Mouse (Mus musculus): ENCODE results near the gene Smg9. TPM values are rescaled to one million over a fixed set of nuclear protein-coding genes. Genes with fewer than 3 reads are reported as not detected.

The Smg9 gene
- total RNA-seq, 1 experiment: 25.7 TPM

- no peak for DNase-seq (ENCODE audit: low read depth, low spot score)
- Histone ChIP-seq H3K9me3 (ENCODE audit: control insufficient read depth, insufficient read depth, low read depth, low read length) (no peaks in the 10 kb centered on the region), H3K4me3 (ENCODE audit: insufficient read depth in 1 of 2, low read depth in 1 of 2, low read length in 2 of 2, poor library complexity in 1 of 2, severe bottlenecking in 1 of 2) (no peak overlapping the region), H3K4me1 (ENCODE audit: control insufficient read depth in 2 of 2, insufficient read depth in 2 of 2, low read length in 2 of 2, poor library complexity in 1 of 2) (peaks cover 0 to 14% of the 10 kb centered on the region in 2 experiments; a peak in 2 of 4 replicates), H3K36me3 (ENCODE audit: control insufficient read depth, insufficient read depth, low read length, poor library complexity, severe bottlenecking) (no peaks in the 10 kb centered on the region), H3K27ac (ENCODE audit: insufficient read depth, low read depth, low read length, poor library complexity, severe bottlenecking) (no peak overlapping the region), H3K9ac (ENCODE audit: insufficient read depth, low read depth, low read length, poor library complexity, severe bottlenecking) (no peak overlapping the region)
- TF ChIP-seq MAFK (IDR thresholded peaks at IDR 0.05; ENCODE audit: insufficient read depth, low read depth, low read length): no peak
- TF ChIP-seq HCFC1 (IDR thresholded peaks at IDR 0.05; ENCODE audit: borderline replicate concordance, insufficient read depth, low read length): no peak
- TF ChIP-seq ZC3H11A (IDR thresholded peaks at IDR 0.05; ENCODE audit: borderline replicate concordance, low read depth, low read length): no peak
- TF ChIP-seq CHD2 (IDR thresholded peaks at IDR 0.05; ENCODE audit: low read depth, low read length): no peak
- in situ Hi-C loops (cut with MboI; ENCODE audit: low sequenced_read_pairs in 2 of 2, unreplicated experiment in 2 of 2): no loop called here
Observed at GRCm38 (mm10) chr7:24378049-24378701, 21.2 kb upstream of the Smg9 start.

GRCm38 (mm10) chr7:24379934-24380333 lies 19.5 kb upstream of the Smg9 start:
- H3K4me1 ChIP-seq (ENCODE audit: control insufficient read depth in 2 of 2, insufficient read depth in 2 of 2, low read length in 2 of 2, poor library complexity in 1 of 2): peaks cover 0 to 12% of the 10 kb centered on the region in 2 experiments; a peak in 2 of 4 replicates
- no peaks in the 10 kb centered on the region for H3K36me3 ChIP-seq (ENCODE audit: control insufficient read depth, insufficient read depth, low read length, poor library complexity, severe bottlenecking)
- TF ChIP-seq ZNF384 (IDR thresholded peaks at IDR 0.05; ENCODE audit: low read depth, low read length) (no peak), HCFC1 (IDR thresholded peaks at IDR 0.05; ENCODE audit: borderline replicate concordance, insufficient read depth, low read length) (no peak), CHD2 (IDR thresholded peaks at IDR 0.05; ENCODE audit: low read depth, low read length) (no peak), MAFK (IDR thresholded peaks at IDR 0.05; ENCODE audit: insufficient read depth, low read depth, low read length) (no peak), ZC3H11A (IDR thresholded peaks at IDR 0.05; ENCODE audit: borderline replicate concordance, low read depth, low read length) (no peak)
- in situ Hi-C loops (cut with MboI; ENCODE audit: low sequenced_read_pairs in 2 of 2, unreplicated experiment in 2 of 2): no loop called here
- no peak for DNase-seq (ENCODE audit: low read depth, low spot score)
- H3K4me3 ChIP-seq (ENCODE audit: insufficient read depth in 1 of 2, low read depth in 1 of 2, low read length in 2 of 2, poor library complexity in 1 of 2, severe bottlenecking in 1 of 2): no peak overlapping the region
- peak overlapping the region; percentile 2; the same call in 1 of the 2 replicates for H3K9ac ChIP-seq (ENCODE audit: insufficient read depth, low read depth, low read length, poor library complexity, severe bottlenecking)
- no peaks in the 10 kb centered on the region for H3K9me3 ChIP-seq (ENCODE audit: control insufficient read depth, insufficient read depth, low read depth, low read length)
- H3K27ac ChIP-seq (ENCODE audit: insufficient read depth, low read depth, low read length, poor library complexity, severe bottlenecking): no peak overlapping the region

GRCm38 (mm10) chr7:24380370-24380769 lies 19.0 kb upstream of the Smg9 start:
- Histone ChIP-seq H3K9ac (ENCODE audit: insufficient read depth, low read depth, low read length, poor library complexity, severe bottlenecking) (peak overlapping the region; percentile 2; the same call in 1 of the 2 replicates), H3K4me1 (ENCODE audit: control insufficient read depth in 2 of 2, insufficient read depth in 2 of 2, low read length in 2 of 2, poor library complexity in 1 of 2) (peaks cover 0 to 12% of the 10 kb centered on the region in 2 experiments; a peak in 2 of 4 replicates), H3K9me3 (ENCODE audit: control insufficient read depth, insufficient read depth, low read depth, low read length) (no peaks in the 10 kb centered on the region), H3K27ac (ENCODE audit: insufficient read depth, low read depth, low read length, poor library complexity, severe bottlenecking) (no peak overlapping the region), H3K4me3 (ENCODE audit: insufficient read depth in 1 of 2, low read depth in 1 of 2, low read length in 2 of 2, poor library complexity in 1 of 2, severe bottlenecking in 1 of 2) (no peak overlapping the region), H3K36me3 (ENCODE audit: control insufficient read depth, insufficient read depth, low read length, poor library complexity, severe bottlenecking) (no peaks in the 10 kb centered on the region)
- TF ChIP-seq ZNF384 (IDR thresholded peaks at IDR 0.05; ENCODE audit: low read depth, low read length) (no peak), ZC3H11A (IDR thresholded peaks at IDR 0.05; ENCODE audit: borderline replicate concordance, low read depth, low read length) (no peak), HCFC1 (IDR thresholded peaks at IDR 0.05; ENCODE audit: borderline replicate concordance, insufficient read depth, low read length) (no peak), CHD2 (IDR thresholded peaks at IDR 0.05; ENCODE audit: low read depth, low read length) (no peak), MAFK (IDR thresholded peaks at IDR 0.05; ENCODE audit: insufficient read depth, low read depth, low read length) (no peak)
- no peak for DNase-seq (ENCODE audit: low read depth, low spot score)
- in situ Hi-C loops (cut with MboI; ENCODE audit: low sequenced_read_pairs in 2 of 2, unreplicated experiment in 2 of 2): no loop called here

- in situ Hi-C loops (cut with MboI; ENCODE audit: low sequenced_read_pairs in 2 of 2, unreplicated experiment in 2 of 2): no loop called here
- no peak for DNase-seq (ENCODE audit: low read depth, low spot score)
- TF ChIP-seq CHD2 (IDR thresholded peaks at IDR 0.05; ENCODE audit: low read depth, low read length): no peak
- TF ChIP-seq ZNF384 (IDR thresholded peaks at IDR 0.05; ENCODE audit: low read depth, low read length): peak; percentile 85
- TF ChIP-seq HCFC1 (IDR thresholded peaks at IDR 0.05; ENCODE audit: borderline replicate concordance, insufficient read depth, low read length): no peak
- no peak for TF ChIP-seq ZC3H11A (IDR thresholded peaks at IDR 0.05; ENCODE audit: borderline replicate concordance, low read depth, low read length)
- TF ChIP-seq MAFK (IDR thresholded peaks at IDR 0.05; ENCODE audit: insufficient read depth, low read depth, low read length): no peak
- Histone ChIP-seq H3K4me1 (ENCODE audit: control insufficient read depth in 2 of 2, insufficient read depth in 2 of 2, low read length in 2 of 2, poor library complexity in 1 of 2) (peaks cover 0 to 9% of the 10 kb centered on the region in 2 experiments; a peak in 1 of 4 replicates), H3K4me3 (ENCODE audit: insufficient read depth in 1 of 2, low read depth in 1 of 2, low read length in 2 of 2, poor library complexity in 1 of 2, severe bottlenecking in 1 of 2) (no peak overlapping the region), H3K9ac (ENCODE audit: insufficient read depth, low read depth, low read length, poor library complexity, severe bottlenecking) (no peak overlapping the region), H3K9me3 (ENCODE audit: control insufficient read depth, insufficient read depth, low read depth, low read length) (no peaks in the 10 kb centered on the region), H3K36me3 (ENCODE audit: control insufficient read depth, insufficient read depth, low read length, poor library complexity, severe bottlenecking) (no peaks in the 10 kb centered on the region), H3K27ac (ENCODE audit: insufficient read depth, low read depth, low read length, poor library complexity, severe bottlenecking) (no peak overlapping the region)
Observed at GRCm38 (mm10) chr7:24382730-24383372, 16.6 kb upstream of the Smg9 start.

Data from ES-E14 (cell line).